Mouse (Mus musculus) myocyte (in vitro differentiated cells): ENCODE results near the gene Gatad2a.

ENCODE experiments used
- CEBPB ChIP-seq: IDR thresholded peaks from 2 replicates; pipeline ENCODE4 v1.6.1; 2011; ENCODE audit warnings: mild to moderate bottlenecking, moderate library complexity; ENCODE audit not compliant: poor library complexity, insufficient read depth, severe bottlenecking
- E2F4 ChIP-seq: IDR thresholded peaks from one replicate; pipeline ENCODE4 v1.6.1; 2011; ENCODE audit warnings: mild to moderate bottlenecking, control low read depth, moderate library complexity; ENCODE audit not compliant: insufficient read depth
- MAX ChIP-seq: IDR thresholded peaks from one replicate; pipeline ENCODE4 v1.6.1; 2011; ENCODE audit warnings: low read depth, mild to moderate bottlenecking, control low read depth
- MYOD1 ChIP-seq, 3 experiments: IDR thresholded peaks; one replicate each; pipeline ENCODE4 v1.6.1; 2011; ENCODE audit warnings: control low read depth in 2 of 3, low read depth in 2 of 3, mild to moderate bottlenecking in 2 of 3, moderate library complexity in 1 of 3; ENCODE audit not compliant: insufficient read length in 2 of 3, control insufficient read depth in 1 of 3
- MYOG ChIP-seq, 3 experiments: IDR thresholded peaks; one replicate each; pipeline ENCODE4 v1.6.1; 2011; ENCODE audit warnings: control low read depth in 2 of 3, low read depth in 2 of 3, mild to moderate bottlenecking in 2 of 3; ENCODE audit not compliant: insufficient read length in 2 of 3, control insufficient read depth in 1 of 3, insufficient read depth in 1 of 3
- POLR2A ChIP-seq: IDR thresholded peaks from one replicate; pipeline ENCODE4 v1.6.1; 2011; ENCODE audit warnings: low read depth, mild to moderate bottlenecking, control low read depth, moderate library complexity; ENCODE audit not compliant: insufficient read length
- POLR2AphosphoS2 ChIP-seq: IDR thresholded peaks from one replicate; pipeline ENCODE4 v1.6.1; 2011; ENCODE audit warnings: low read depth, control low read depth; ENCODE audit not compliant: insufficient read length
- REST ChIP-seq: IDR thresholded peaks from one replicate; pipeline ENCODE4 v1.6.1; 2011; ENCODE audit warnings: mild to moderate bottlenecking, control low read depth, moderate library complexity; ENCODE audit not compliant: insufficient read depth, insufficient read length
- TCF12 ChIP-seq: IDR thresholded peaks from one replicate; pipeline ENCODE4 v1.6.1; 2011; ENCODE audit warnings: mild to moderate bottlenecking, control low read depth; ENCODE audit not compliant: poor library complexity, insufficient read depth, severe bottlenecking
- USF1 ChIP-seq: IDR thresholded peaks from one replicate; pipeline ENCODE4 v1.6.1; 2011; ENCODE audit warnings: low read depth, mild to moderate bottlenecking, control low read depth, moderate library complexity

DNA sequence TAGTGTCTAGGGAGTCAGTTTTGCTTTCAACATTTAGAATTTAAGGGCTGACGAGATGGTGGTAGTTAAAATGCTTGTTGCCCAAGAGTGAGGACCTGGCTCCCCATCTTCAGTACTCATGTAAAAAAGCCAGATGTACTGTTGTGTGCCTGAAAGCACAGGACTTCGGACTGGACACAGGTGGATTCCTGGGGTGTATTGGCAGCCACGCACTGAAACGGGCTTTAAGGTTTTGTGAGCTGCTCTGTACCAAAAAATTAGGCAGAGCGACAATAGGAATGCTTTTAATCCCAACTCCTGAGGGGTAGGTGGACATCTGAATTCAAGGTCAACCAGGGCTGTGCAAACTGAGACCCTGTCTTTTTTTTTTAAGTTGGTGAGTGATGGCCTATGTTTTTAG, 47.8 kb upstream of the Gatad2a start:
- TF ChIP-seq POLR2A (no peak), USF1 (no peak), POLR2AphosphoS2 (no peak), TCF12 (no peak), MYOD1 (IDR thresholded peaks at IDR 0.05; ENCODE audit: control insufficient read depth in 1 of 3, insufficient read length in 2 of 3, low read depth in 2 of 3) (no peak), MYOG (IDR thresholded peaks at IDR 0.05; ENCODE audit: control insufficient read depth in 1 of 3, insufficient read depth in 1 of 3, insufficient read length in 2 of 3, low read depth in 2 of 3) (no peak), CEBPB (no peak), REST (no peak), MAX (no peak), E2F4 (no peak)
